Mouse (Mus musculus) CH12F3 (cell line): Measurements from ENCODE around the gene Fam131a.
"Not testable (repeated sequence)": the region's sequence is repeated elsewhere in the genome, so short reads cannot be mapped to it uniquely, and the experiment has no call there.

Source experiments
- in situ Hi-C: fragments of 300-500 bp; cut with MboI; formaldehyde crosslinking; loops from 2 replicates; pipeline ENCODE4 v1.14.3; 2020; ENCODE audit warnings: low sequenced_read_pairs

Gene Fam131a

GRCm38 (mm10) chr16:20693111-20693701 is at the start of gene Fam131a:
Fam131a (plus strand) TSS chr16:20693241.
- in situ Hi-C loops = no loop called here

- in situ Hi-C loops = loop anchor here (10.0 kb wide), 1 partner anchor 139 kb away; no protein-coding TSS in a partner anchor
Measured at GRCm38 (mm10) chr16:20643911-20644310, 49.1 kb upstream of the Fam131a start.

DNA sequence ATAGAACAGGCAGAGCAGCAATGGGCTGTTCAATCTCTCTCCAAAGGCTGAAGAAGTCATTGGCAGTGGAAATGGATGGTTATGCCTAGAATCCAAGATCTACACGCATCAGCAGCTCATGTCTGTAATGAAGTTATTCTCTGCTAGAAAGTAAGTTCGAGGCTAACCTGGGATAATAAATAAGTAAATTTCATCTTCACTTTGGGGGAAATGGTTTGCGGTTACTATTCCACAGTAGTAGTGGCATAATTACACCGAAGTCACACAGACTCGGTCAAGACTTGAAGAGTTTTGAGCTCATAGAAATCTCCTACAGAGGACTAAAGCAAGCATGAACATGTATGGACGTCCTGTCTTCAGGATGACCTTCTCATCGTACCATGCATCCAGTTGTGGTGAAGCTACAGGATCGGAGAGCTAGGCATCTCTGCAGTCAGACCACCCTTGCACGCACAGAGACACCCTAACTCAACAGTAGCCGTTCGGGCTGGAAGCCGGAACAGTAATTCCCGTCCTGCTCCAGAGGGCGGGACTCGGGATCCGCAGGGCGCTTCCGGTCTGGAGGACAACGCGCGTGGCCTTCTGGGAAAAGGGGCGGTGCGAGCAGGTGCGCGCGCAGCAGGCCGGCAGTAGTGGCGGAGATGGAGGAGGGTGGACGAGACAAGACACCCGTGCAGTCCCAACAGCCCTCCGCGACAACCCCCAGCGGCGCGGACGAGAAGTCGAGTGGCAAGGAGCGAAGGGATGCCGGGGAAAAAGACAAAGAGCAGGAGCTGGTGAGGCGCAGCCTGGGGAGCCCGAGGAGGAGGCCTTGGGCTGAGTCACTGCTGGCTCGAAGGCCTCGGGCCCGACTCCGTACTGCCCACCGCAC is 41.7 kb upstream of the Fam131a start, which contains the start of gene Psmd2:
TSS of gene Psmd2 (plus strand) at position 577 of the 871 bp plus-strand sequence.
- in situ Hi-C loops = no loop called here

- in situ Hi-C loops = no loop called here
Measured at GRCm38 (mm10) chr16:20651947-20652310, 41.1 kb upstream of the Fam131a start.

GRCm38 (mm10) chr16:20653315-20653714 is 39.7 kb upstream of the Fam131a start:
- in situ Hi-C loops = no loop called here

DNA sequence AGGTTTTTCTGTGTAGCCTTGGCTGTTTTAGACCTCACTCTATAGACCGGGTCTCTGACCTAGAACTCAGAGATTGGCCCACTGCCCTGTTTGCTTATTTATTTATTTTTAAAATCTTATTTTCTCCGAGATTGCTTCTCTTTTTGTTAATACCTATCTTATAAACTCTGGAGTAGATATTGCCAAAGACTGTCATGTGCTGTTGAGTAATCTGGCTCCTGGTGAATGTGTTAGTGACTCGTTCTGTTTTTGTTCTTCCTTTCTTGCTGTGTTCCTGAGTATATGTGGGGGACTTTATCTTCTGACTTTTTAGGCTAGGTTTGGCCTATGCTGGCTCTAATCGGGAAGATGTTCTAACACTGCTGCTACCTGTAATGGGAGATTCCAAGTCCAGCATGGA is 35.4 kb upstream of the Fam131a start:
- in situ Hi-C loops = no loop called here

- in situ Hi-C loops = not testable (repeated sequence)
Measured at GRCm38 (mm10) chr16:20668013-20668412, 25.0 kb upstream of the Fam131a start, which contains the start of gene Eif4g1. Eif4g1 (plus strand) TSS chr16:20668313.

DNA sequence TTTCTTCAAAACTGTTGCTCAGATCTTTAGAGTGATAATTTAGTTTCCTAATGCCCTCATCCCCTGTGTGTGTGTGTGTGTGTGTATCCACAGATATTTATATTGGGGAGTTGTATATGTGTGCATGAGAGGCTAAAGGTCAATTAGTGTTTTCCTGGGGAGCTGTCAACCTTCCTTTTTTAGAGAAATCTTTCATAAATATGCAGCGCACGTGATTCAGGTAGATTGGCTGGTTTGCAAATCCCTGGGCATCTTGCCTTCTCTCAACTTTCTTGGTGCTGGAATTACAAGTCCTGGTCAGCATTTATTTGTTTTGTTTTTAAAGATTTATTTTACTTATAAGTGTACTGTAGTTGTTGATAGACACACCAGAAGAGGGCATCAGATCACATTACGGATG is 22.8 kb upstream of the Fam131a start:
- in situ Hi-C loops = no loop called here

- in situ Hi-C loops = no loop called here
Measured at GRCm38 (mm10) chr16:20671886-20672285, 21.2 kb upstream of the Fam131a start.

DNA sequence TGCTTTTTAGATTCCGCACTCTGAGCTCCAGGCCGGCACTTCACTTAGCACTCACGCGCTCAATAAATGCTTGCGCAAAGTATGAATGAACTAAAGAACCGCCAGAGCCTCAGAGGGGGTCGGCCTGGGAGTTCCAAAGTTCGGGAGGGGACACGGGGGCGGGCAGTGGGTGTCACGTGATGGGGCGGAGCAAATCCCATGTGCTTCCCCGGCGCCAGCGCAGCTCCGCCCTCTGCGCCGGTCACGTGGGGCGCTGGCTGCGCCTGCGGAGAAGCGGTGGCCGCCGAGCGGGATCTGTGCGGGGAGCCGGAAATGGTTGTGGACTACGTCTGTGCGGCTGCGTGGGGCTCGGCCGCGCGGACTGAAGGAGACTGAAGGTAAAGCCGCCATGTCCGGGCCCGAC is 20.5 kb upstream of the Fam131a start:
- in situ Hi-C loops = no loop called here

- in situ Hi-C loops = no loop called here
Measured at GRCm38 (mm10) chr16:20672965-20673705, 19.9 kb upstream of the Fam131a start.

- in situ Hi-C loops = no loop called here
Measured at GRCm38 (mm10) chr16:20673706-20674303, 19.2 kb upstream of the Fam131a start.

DNA sequence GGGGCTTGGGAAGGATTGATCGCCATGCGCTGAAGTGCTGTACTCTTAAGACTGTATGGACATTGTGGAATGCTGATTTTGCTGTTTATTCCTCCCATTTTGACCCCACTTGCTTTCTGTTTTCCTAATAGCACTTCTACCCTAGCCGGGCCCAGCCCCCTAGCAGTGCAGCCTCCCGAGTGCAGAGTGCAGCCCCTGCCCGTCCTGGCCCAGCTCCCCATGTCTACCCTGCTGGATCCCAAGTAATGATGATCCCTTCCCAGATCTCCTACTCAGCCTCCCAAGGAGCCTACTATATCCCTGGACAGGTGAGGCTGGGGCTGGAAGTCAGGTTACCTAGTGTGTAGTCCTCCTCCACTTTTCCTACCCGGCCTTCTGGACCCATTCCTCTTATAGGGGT is 17.8 kb upstream of the Fam131a start:
- in situ Hi-C loops = no loop called here

DNA sequence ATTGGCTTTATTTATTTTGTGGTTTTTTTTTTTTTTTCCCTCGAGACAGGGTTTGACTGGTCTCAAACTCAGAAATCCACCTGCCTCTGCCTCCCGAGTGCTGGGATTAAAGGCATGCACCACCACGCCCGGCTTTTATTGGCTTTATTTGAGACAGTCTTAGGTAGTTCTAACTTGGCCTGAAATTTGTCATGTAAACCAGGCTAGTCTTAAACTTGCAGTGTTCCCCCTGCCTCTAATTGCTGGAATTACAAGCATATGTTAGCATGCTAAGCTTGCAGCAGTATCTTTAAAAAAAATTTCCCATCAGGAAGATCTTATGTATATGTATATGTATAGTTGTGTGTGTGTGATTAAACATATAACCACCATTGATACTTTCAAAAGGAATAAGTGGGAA is 16.3 kb upstream of the Fam131a start:
- in situ Hi-C loops = no loop called here

DNA sequence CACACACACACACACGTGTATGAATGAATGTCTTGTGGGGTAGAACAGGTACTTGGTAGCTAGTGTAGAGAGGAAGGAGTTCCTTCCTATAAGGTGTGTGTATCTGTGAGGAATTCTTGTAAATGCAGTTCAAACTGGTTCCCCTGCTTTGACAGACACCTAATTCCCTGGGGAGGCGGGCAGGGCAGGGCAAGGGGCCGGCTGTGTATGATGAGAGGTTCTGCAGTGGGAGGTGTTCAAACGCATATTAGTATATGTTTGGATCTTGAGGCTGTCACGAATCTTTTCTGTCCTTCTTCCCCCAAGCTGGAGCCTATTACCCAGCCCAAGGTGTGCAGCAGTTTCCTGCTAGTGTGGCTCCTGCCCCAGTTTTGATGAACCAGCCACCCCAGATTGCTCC is 15.7 kb upstream of the Fam131a start:
- in situ Hi-C loops = no loop called here

- in situ Hi-C loops = no loop called here
Measured at GRCm38 (mm10) chr16:20677974-20678675, 14.9 kb upstream of the Fam131a start.

- in situ Hi-C loops = no loop called here
Measured at GRCm38 (mm10) chr16:20690774-20691173, 2.3 kb upstream of the Fam131a start.

DNA sequence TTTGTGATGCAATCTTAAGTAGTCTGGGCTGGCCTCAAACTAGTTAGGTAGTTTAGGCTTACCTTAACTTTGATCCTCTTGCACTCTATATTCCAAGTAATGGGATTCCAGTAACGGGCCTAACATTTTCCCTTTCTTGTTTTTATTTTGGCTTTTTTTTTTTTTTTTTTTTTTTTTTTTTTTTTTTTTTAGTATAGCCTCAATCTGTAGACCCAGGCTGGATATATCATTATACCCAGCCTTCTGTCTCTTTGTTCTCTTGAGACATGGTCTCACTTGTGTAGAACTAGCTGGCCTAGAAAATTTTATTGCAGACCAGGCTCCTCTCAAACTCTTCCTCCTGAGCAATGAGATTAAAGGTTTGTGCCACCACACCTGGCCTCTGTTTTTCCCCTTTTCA is 1.4 kb upstream of the Fam131a start:
- in situ Hi-C loops = no loop called here

DNA sequence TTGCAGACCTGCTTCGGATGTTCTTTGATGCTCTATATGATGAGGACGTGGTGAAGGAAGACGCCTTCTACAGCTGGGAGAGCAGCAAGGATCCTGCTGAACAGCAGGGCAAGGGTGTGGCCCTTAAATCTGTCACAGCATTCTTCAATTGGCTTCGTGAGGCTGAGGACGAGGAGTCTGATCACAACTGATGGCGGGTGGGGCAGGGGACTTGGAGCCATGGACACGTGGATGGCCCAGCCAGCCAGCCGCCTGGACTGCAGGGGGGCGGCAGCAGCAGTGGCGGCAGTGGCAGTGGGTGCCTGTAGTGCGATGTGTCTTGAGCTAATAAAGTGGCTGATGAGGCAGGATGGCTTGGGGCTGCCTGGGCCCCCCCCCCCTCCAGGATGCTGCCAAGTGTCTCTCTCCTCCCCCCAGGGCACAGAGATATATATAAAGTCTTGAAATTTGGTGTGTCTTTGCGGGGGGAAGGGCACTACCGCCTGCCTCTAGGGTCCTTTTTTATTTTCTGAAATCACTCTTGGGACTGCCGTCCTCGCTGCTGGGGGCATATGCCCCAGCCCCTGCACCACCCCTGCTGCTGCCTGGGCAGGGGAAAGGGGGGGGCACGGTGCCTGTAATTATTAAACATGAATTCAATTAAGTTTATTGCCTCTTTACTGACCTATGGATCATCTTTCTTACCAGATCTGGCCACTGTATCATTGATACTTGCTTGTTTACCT is 638 bp upstream of the Fam131a start:
- in situ Hi-C loops = no loop called here

- in situ Hi-C loops = no loop called here
Measured at GRCm38 (mm10) chr16:20694781-20695180, 1.7 kb downstream of the Fam131a start.
